Mouse (Mus musculus) ES-E14 (cell line): ENCODE results near the gene Gm9. TPM values are rescaled to one million over a fixed set of nuclear protein-coding genes. Genes with fewer than 3 reads are reported as not detected.
"Not testable (repeated sequence)": the region's sequence is repeated elsewhere in the genome, so short reads cannot be mapped to it uniquely, and the experiment has no call there.

ENCODE experiments used
- DNase-seq: peaks from one replicate; pipeline ENCODE4 v3.0.0-alpha.2; 2013; ENCODE audit warnings: low read depth, low spot score
- H3K27ac ChIP-seq: 2 replicates; pipeline ENCODE4 v1.5.1; 2012; ENCODE audit warnings: low read depth, mild to moderate bottlenecking, low read length, moderate library complexity, mixed read lengths; ENCODE audit not compliant: poor library complexity, insufficient read depth, severe bottlenecking
- H3K36me3 ChIP-seq: 2 replicates; pipeline ENCODE4 v1.6.1; 2012; ENCODE audit warnings: mild to moderate bottlenecking, low read length, moderate library complexity, mixed read lengths; ENCODE audit not compliant: control insufficient read depth, poor library complexity, insufficient read depth, severe bottlenecking
- H3K4me1 ChIP-seq, 2 experiments: fragments of 150-350 bp in 1 of 2; sonication (generic) in 1 of 2; 2 replicates each; pipeline ENCODE4 v1.6.1; 2012; ENCODE audit warnings: low read length in 2 of 2, mild to moderate bottlenecking in 1 of 2, mixed read lengths in 1 of 2; ENCODE audit not compliant: control insufficient read depth in 2 of 2, insufficient read depth in 2 of 2, poor library complexity in 1 of 2
- H3K4me3 ChIP-seq, 2 experiments: fragments of 150-350 bp in 1 of 2; sonication (generic) in 1 of 2; 2 replicates each; pipeline ENCODE4 v1.5.1; 2012; ENCODE audit warnings: low read length in 2 of 2, low read depth in 1 of 2, mild to moderate bottlenecking in 1 of 2, mixed read lengths in 1 of 2; ENCODE audit not compliant: insufficient read depth in 1 of 2, poor library complexity in 1 of 2, severe bottlenecking in 1 of 2
- H3K9ac ChIP-seq: 2 replicates; pipeline ENCODE4 v1.6.1; 2012; ENCODE audit warnings: low read depth, mild to moderate bottlenecking, low read length, mixed read lengths; ENCODE audit not compliant: poor library complexity, insufficient read depth, severe bottlenecking
- H3K9me3 ChIP-seq: fragments of 150-350 bp; sonication (generic); 2 replicates; pipeline ENCODE4 v1.6.1; 2012; ENCODE audit warnings: low read depth, mild to moderate bottlenecking, low read length; ENCODE audit not compliant: control insufficient read depth, insufficient read depth
- CHD2 ChIP-seq: IDR thresholded peaks from 2 replicates; pipeline ENCODE4 v1.6.1; 2014; ENCODE audit warnings: mild to moderate bottlenecking, low read depth, low read length, inconsistent platforms
- HCFC1 ChIP-seq: IDR thresholded peaks from 2 replicates; pipeline ENCODE4 v1.6.1; 2012; ENCODE audit warnings: low read length, inconsistent platforms, borderline replicate concordance; ENCODE audit not compliant: insufficient read depth
- MAFK ChIP-seq: IDR thresholded peaks from 2 replicates; pipeline ENCODE4 v1.6.1; 2014; ENCODE audit warnings: mild to moderate bottlenecking, low read depth, low read length, inconsistent platforms; ENCODE audit not compliant: insufficient read depth
- ZC3H11A ChIP-seq: IDR thresholded peaks from 2 replicates; pipeline ENCODE4 v1.6.1; 2012; ENCODE audit warnings: low read depth, mild to moderate bottlenecking, inconsistent platforms, low read length, borderline replicate concordance
- ZNF384 ChIP-seq: IDR thresholded peaks from 2 replicates; pipeline ENCODE4 v1.6.1; 2012; ENCODE audit warnings: low read depth, low read length, inconsistent platforms
- in situ Hi-C, 2 experiments: fragments of 600-800 bp; cut with MboI; formaldehyde crosslinking; loops; one replicate each; pipeline ENCODE4 v1.15.1; 2025; ENCODE audit warnings: low sequenced_read_pairs in 2 of 2, inconsistent platforms in 1 of 2; ENCODE audit not compliant: unreplicated experiment in 2 of 2
- total RNA-seq: library from RNA; depleted of rRNA; stranded (reverse); fragments of 300-350 nt; gene quantifications from 2 replicates; pipeline ENCODE4 v1.2.3, GENCODE M21; 2012

The Gm9 gene
- total RNA-seq, 1 experiment, result 2.9 TPM

DNA sequence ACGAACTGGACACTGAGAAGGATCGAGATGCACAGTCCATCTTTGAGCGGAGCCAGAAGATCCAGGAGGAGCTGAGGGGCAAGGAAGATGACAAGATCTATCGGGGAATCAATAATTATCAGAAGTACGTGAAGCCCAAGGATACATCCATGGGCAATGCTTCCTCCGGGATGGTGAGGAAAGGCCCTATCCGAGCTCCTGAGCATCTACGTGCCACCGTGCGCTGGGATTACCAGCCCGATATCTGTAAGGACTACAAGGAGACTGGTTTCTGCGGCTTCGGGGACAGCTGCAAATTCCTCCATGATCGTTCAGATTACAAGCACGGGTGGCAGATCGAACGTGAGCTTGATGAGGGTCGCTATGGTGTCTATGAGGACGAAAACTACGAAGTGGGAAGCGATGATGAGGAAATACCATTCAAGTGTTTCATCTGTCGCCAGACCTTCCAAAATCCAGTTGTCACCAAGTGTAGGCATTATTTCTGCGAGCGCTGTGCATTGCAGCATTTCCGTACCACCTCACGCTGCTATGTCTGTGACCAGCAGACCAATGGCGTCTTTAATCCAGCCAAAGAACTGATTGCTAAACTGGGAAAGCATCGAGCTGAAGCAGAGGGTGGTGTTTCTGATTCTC lies 19.0 kb downstream of the Gm9 start:
- Histone ChIP-seq H3K9me3 (no peaks in the 10 kb centered on the region), H3K27ac (no peak overlapping the region), H3K4me1 (no peaks in the 10 kb centered on the region), H3K4me3 (peak overlapping the region; percentile 81 to 84), H3K9ac (peak overlapping the region; percentile 67), H3K36me3 (no peaks in the 10 kb centered on the region)
- in situ Hi-C loops, result no loop called here
- TF ChIP-seq ZNF384 (no peak), ZC3H11A (no peak), MAFK (no peak), CHD2 (no peak), HCFC1 (no peak)
- no peak for DNase-seq

DNA sequence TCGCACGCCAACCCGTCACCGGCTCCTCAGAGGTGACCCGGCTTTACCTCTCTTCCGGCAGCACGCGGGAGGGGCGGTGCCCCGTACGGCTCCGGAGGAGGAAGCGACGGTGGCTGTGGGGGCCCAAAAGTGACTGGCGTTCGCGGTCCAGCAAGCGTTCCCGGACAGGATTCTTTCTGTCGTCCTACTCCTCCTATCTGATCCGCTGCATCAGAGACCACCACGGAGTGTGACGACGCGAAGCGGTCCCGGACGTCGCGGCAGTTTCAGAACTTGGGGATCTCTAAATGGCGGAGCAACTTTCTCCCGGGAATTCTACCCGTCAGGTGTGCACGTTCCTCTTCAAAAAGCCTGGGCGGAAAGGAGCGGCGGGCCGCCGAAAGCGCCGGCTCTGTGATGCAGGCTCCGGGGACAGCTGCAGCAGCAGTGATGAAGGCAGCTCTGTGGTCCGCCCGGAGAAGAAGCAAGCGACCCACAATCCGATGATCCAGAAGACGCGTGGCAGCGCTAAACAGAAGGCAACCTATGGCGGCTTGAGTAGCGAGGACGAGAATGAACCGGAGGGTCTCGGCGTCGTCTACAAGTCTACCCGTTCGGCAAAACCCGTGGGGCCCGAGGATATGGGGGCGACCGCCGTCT lies 19.6 kb downstream of the Gm9 start, which contains the start of the genes Ndufa1 and Rnf113a1:
Gene Ndufa1, minus strand, starts transcription at position 59 of the 639 bp plus-strand sequence.
Gene Rnf113a1, plus strand, starts transcription at position 141 of the 639 bp plus-strand sequence.
- no peaks in the 10 kb centered on the region for H3K9me3 ChIP-seq
- 0 out of 2 replicates have a peak, but pooled peaks have one; percentile 32 for TF ChIP-seq HCFC1
- TF ChIP-seq ZC3H11A, result no peak
- no peaks in the 10 kb centered on the region for H3K4me1 ChIP-seq
- peak within 1 kb of the TSS; percentile 81 to 84 for H3K4me3 ChIP-seq
- H3K9ac ChIP-seq, result peak within 1 kb of the TSS; percentile 72
- H3K36me3 ChIP-seq, result no peaks in the 10 kb centered on the region
- no peak within 1 kb of the TSS for H3K27ac ChIP-seq
- DNase-seq, result peak; percentile 46
- in situ Hi-C loops, result no loop called here

GRCm38 (mm10) chrX:37190755-37191104 lies 20.1 kb downstream of the Gm9 start:
- H3K4me1 ChIP-seq, result no peaks in the 10 kb centered on the region
- TF ChIP-seq CHD2, result no peak
- TF ChIP-seq MAFK, result no peak
- TF ChIP-seq HCFC1, result no peak
- no peak for TF ChIP-seq ZC3H11A
- TF ChIP-seq ZNF384, result no peak

GRCm38 (mm10) chrX:37184401-37184800 lies 26.4 kb downstream of the Gm9 start:
- H3K9me3 ChIP-seq, H3K4me1 ChIP-seq, DNase-seq, H3K27ac ChIP-seq, H3K4me3 ChIP-seq, H3K36me3 ChIP-seq, H3K9ac ChIP-seq, in situ Hi-C loops: not testable (repeated sequence)

More at GRCm38 (mm10) chrX:37190755-37191104, 20.1 kb downstream of the Gm9 start:
- Histone ChIP-seq H3K27ac (no peak overlapping the region), H3K9ac (peak overlapping the region; percentile 72), H3K4me3 (peak overlapping the region; percentile 81 to 84), H3K36me3 (no peaks in the 10 kb centered on the region), H3K9me3 (no peaks in the 10 kb centered on the region)
- no peak for DNase-seq
- in situ Hi-C loops, result no loop called here

DNA sequence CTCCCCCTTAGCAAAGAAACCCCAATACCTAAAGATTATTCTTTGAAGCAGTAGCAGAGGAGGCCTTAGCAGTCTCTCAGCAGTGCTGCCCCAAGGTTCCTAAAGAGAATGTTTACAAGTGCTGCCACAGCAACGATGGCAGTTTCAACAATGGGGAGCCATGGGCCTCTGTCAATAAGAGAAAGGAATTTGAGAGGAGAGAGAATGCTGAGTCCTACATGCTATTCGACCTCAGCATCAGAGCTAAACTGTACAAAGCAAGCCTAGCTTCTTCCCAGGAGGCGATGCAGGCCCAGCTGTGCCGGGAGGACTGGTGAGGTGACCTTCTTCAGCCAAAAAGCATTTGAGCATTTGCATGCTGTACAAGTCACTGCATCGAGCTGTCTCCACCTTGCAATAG lies 42.1 kb downstream of the Gm9 start, which contains the start of gene Akap14:
Gene Akap14, minus strand, starts transcription at position 101 of the 400 bp plus-strand sequence.
- H3K4me1 ChIP-seq, result no peaks in the 10 kb centered on the region
- no peak within 1 kb of the TSS for H3K4me3 ChIP-seq
- H3K36me3 ChIP-seq, result no peaks in the 10 kb centered on the region
- H3K9me3 ChIP-seq, result no peaks in the 10 kb centered on the region
- TF ChIP-seq HCFC1, result no peak
- no peak for TF ChIP-seq ZNF384
- no peak for TF ChIP-seq CHD2
- TF ChIP-seq ZC3H11A, result no peak
- no peak for TF ChIP-seq MAFK
- DNase-seq, result no peak
- in situ Hi-C loops, result no loop called here
- H3K9ac ChIP-seq, result no peak within 1 kb of the TSS
- H3K27ac ChIP-seq, result no peak within 1 kb of the TSS
